Mouse (Mus musculus) thymus, postnatal 10 days (tissue): Measurements from ENCODE around the gene Opcml.

Experiments used
- DNase-seq, 2 experiments: peaks; one replicate each; pipeline ENCODE4 v3.0.0; 2021; ENCODE audit warnings: low spot score in 2 of 2

The Opcml gene

GRCm38 (mm10) chr9:28157092-28157491 is 366.5 kb downstream of the Opcml start:
- no peak for DNase-seq

GRCm38 (mm10) chr9:28160953-28161352 is 370.4 kb downstream of the Opcml start:
- no peak for DNase-seq

- DNase-seq: no peak
Observed at GRCm38 (mm10) chr9:28163946-28164345, 373.4 kb downstream of the Opcml start.

GRCm38 (mm10) chr9:28171890-28172289 is 381.3 kb downstream of the Opcml start:
- DNase-seq: no peak

GRCm38 (mm10) chr9:28177052-28177451 is 386.5 kb downstream of the Opcml start:
- DNase-seq: no peak

GRCm38 (mm10) chr9:28178123-28178887 is 387.7 kb downstream of the Opcml start:
- no peak for DNase-seq

GRCm38 (mm10) chr9:28181916-28182315 is 391.3 kb downstream of the Opcml start:
- no peak for DNase-seq

- DNase-seq: no peak
Observed at GRCm38 (mm10) chr9:28190226-28190625, 399.7 kb downstream of the Opcml start.

- no peak for DNase-seq
Observed at GRCm38 (mm10) chr9:28190751-28191150, 400.2 kb downstream of the Opcml start.

- no peak for DNase-seq
Observed at GRCm38 (mm10) chr9:28196550-28196949, 406.0 kb downstream of the Opcml start.

GRCm38 (mm10) chr9:28197061-28197460 is 406.5 kb downstream of the Opcml start:
- no peak for DNase-seq

GRCm38 (mm10) chr9:28197631-28198030 is 407.1 kb downstream of the Opcml start:
- no peak for DNase-seq

- DNase-seq: no peak
Observed at GRCm38 (mm10) chr9:28198106-28198694, 407.6 kb downstream of the Opcml start.

- DNase-seq: no peak
Observed at GRCm38 (mm10) chr9:28207441-28207840, 416.9 kb downstream of the Opcml start.

GRCm38 (mm10) chr9:28208696-28209095 is 418.1 kb downstream of the Opcml start:
- no peak for DNase-seq

- no peak for DNase-seq
Observed at GRCm38 (mm10) chr9:28211877-28212276, 421.3 kb downstream of the Opcml start.

GRCm38 (mm10) chr9:28213893-28214292 is 423.3 kb downstream of the Opcml start:
- no peak for DNase-seq

GRCm38 (mm10) chr9:28218026-28218646 is 427.6 kb downstream of the Opcml start:
- DNase-seq: no peak

- no peak for DNase-seq
Observed at GRCm38 (mm10) chr9:28222726-28223125, 432.2 kb downstream of the Opcml start.

GRCm38 (mm10) chr9:28225824-28226569 is 435.4 kb downstream of the Opcml start:
- DNase-seq: no peak

- no peak for DNase-seq
Observed at GRCm38 (mm10) chr9:28226570-28226951, 436.0 kb downstream of the Opcml start.

- DNase-seq: no peak
Observed at GRCm38 (mm10) chr9:28238450-28238849, 447.9 kb downstream of the Opcml start.
